ENCODE assay signal across 17 mouse cellular contexts in the genomic region with DNA sequence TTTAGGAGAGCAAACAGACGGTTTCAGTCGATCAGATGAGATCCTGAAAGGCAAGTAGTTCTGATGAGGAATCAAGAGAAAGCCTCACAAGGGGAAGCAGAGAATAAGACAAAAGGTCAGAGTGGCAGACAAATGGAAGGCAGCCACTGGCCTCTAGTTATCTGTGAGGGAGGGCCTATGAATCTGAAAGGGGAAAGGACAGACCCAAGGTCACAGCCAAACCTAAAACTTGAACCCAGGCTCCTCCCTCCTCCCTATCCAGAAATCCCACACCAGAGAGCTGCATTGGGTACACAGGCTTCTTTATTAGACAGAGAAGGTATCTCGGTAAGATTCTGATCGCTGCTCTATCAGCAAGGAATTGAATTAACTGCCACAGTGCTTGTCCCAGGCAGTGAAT.
A peak's percentile ranks its signal among the peaks of the same experiment; 100 is the strongest.
DNase-seq lines count a peak whose midpoint lies in the region; ATAC-seq and TF ChIP-seq lines count a peak whose summit lies in the region.
"Had no signal": no experiment of that assay in that cellular context is flagged by ENCODE, and none has a peak within 500 bp of the region (broad histone marks: within the 10 kb centered on the region; RNA-seq: fewer than 3 reads in every experiment).

No protein-coding gene starts in this region.

- no peak overlapping the region for H3K4me3 ChIP-seq in left cerebral cortex, adult 2 months
- H3K4me3 ChIP-seq in hindbrain, embryonic 15.5 days = no peak overlapping the region
- no peak overlapping the region for H3K4me3 ChIP-seq in neural tube, embryonic 13.5 days
- no peak overlapping the region for H3K4me3 ChIP-seq in heart, embryonic 10.5 days
- H3K4me3 ChIP-seq: heart, embryonic 13.5 days; liver, embryonic 13.5 days had no signal

- H3K36me3 ChIP-seq in hindbrain, embryonic 15.5 days = no peaks in the 10 kb centered on the region
- 0 out of 2 replicates have a peak, but pooled peaks cover 8% of the 10 kb centered on the region for H3K36me3 ChIP-seq in neural tube, embryonic 13.5 days
- H3K36me3 ChIP-seq in heart, embryonic 10.5 days = no peaks in the 10 kb centered on the region
- H3K36me3 ChIP-seq: G1E; heart, embryonic 13.5 days; liver, embryonic 13.5 days had no signal

- H3K9me3 ChIP-seq in hindbrain, embryonic 15.5 days = no peaks in the 10 kb centered on the region
- H3K9me3 ChIP-seq in neural tube, embryonic 13.5 days = no peaks in the 10 kb centered on the region
- H3K9me3 ChIP-seq in heart, embryonic 10.5 days = no peaks in the 10 kb centered on the region
- H3K9me3 ChIP-seq: G1E; heart, embryonic 13.5 days; liver, embryonic 13.5 days had no signal

- intact Hi-C loops in left cerebral cortex, adult 2 months (cut with DNase I) = no loop called here
- intact Hi-C loops in left cerebral cortex, postnatal 25 days (cut with DNase I) = no loop called here

- H3K27ac ChIP-seq in left cerebral cortex, adult 2 months = peak overlapping the region; percentile 93
- H3K27ac ChIP-seq in hindbrain, embryonic 15.5 days (replicated peaks) = peak overlapping the region; percentile 87
- H3K27ac ChIP-seq in neural tube, embryonic 13.5 days (replicated peaks) = peak overlapping the region; percentile 100
- H3K27ac ChIP-seq in heart, embryonic 10.5 days = no peak overlapping the region
- H3K27ac ChIP-seq: heart, embryonic 13.5 days; liver, embryonic 13.5 days had no signal

- peak overlapping the region; percentile 44 for H3K4me2 ChIP-seq in hindbrain, embryonic 15.5 days
- peak overlapping the region; percentile 45 for H3K4me2 ChIP-seq in neural tube, embryonic 13.5 days
- H3K4me2 ChIP-seq: heart, embryonic 13.5 days; liver, embryonic 13.5 days had no signal

- H3K4me1 ChIP-seq in hindbrain, embryonic 15.5 days (replicated peaks) = peaks cover 55% of the 10 kb centered on the region
- peaks cover 68% of the 10 kb centered on the region for H3K4me1 ChIP-seq in neural tube, embryonic 13.5 days (replicated peaks)
- no peaks in the 10 kb centered on the region for H3K4me1 ChIP-seq in heart, embryonic 10.5 days
- H3K4me1 ChIP-seq: heart, embryonic 13.5 days; liver, embryonic 13.5 days had no signal

- 53% methylated on average over 4 of the region's 4 CpGs for WGBS in hindbrain, embryonic 15.5 days
- 53% methylated on average over 4 of the region's 4 CpGs for WGBS in neural tube, embryonic 13.5 days
- 73% methylated on average over 4 of the region's 4 CpGs for whole genome bisulfite sequencing in heart, embryonic 10.5 days

- no peaks in the 10 kb centered on the region for H3K27me3 ChIP-seq in hindbrain, embryonic 15.5 days
- H3K27me3 ChIP-seq in neural tube, embryonic 13.5 days = no peaks in the 10 kb centered on the region
- peaks cover 67% of the 10 kb centered on the region for H3K27me3 ChIP-seq in heart, embryonic 10.5 days (ENCODE audit: insufficient read depth, poor library complexity, severe bottlenecking)

- H3K9ac ChIP-seq in hindbrain, embryonic 15.5 days = no peak overlapping the region
- H3K9ac ChIP-seq in neural tube, embryonic 13.5 days = peak overlapping the region; percentile 70
- H3K9ac ChIP-seq: heart, embryonic 13.5 days; liver, embryonic 13.5 days had no signal

- TF ChIP-seq CTCF in left cerebral cortex, adult 2 months (IDR thresholded peaks at IDR 0.05) = no peak

- no peak for ATAC-seq in hindbrain, embryonic 15.5 days (ENCODE audit: low FRiP score, low read depth)
- ATAC-seq in neural tube, embryonic 13.5 days (ENCODE audit: low read depth) = no peak
- no peak for ATAC-seq in erythroblast, adult 5-6 weeks (replicated peaks; ENCODE audit: low FRiP score, poor library complexity, severe bottlenecking)
- ATAC-seq: intestine, embryonic 16.5 days had no signal

- DNase-seq in left cerebral cortex, adult 2 months (ENCODE audit: extremely low spot score in 1 of 2, low spot score in 2 of 2) = no peak
- no peak for DNase-seq in left cerebral cortex, postnatal 25 days (ENCODE audit: low spot score in 2 of 2)
- DNase-seq in ZHBTc4 (ENCODE audit: low read depth, low spot score) = peak; percentile 45
- no peak for DNase-seq in heart, embryonic 10.5 days (ENCODE audit: low spot score)
- DNase-seq in spleen, postnatal 36 days (ENCODE audit: low spot score in 2 of 2) = no peak
- DNase-seq: adrenal gland, adult 2 months; cerebellum, adult 11 months; cerebellum, postnatal 14 days; heart, postnatal 36 days; liver, embryonic 13.5 days; thymus, postnatal 4 days had no signal
